Mouse (Mus musculus) bone marrow, adult 2 months (tissue): ENCODE results near the gene Smarce1. TPM values are rescaled to one million over a fixed set of nuclear protein-coding genes. Genes with fewer than 3 reads are reported as not detected.
"Not testable (repeated sequence)": the region's sequence is repeated elsewhere in the genome, so short reads cannot be mapped to it uniquely, and the experiment has no call there.

Experiments used
- H3K27ac ChIP-seq: fragments of 200-500 bp; 2 replicates; pipeline ENCODE4 v1.5.1; 2012; ENCODE audit warnings: low read depth, mild to moderate bottlenecking, control low read depth, inconsistent platforms, low read length; ENCODE audit not compliant: control insufficient read depth, poor library complexity, insufficient read depth
- H3K4me1 ChIP-seq: fragments of 200-500 bp; 2 replicates; pipeline ENCODE4 v1.6.1; 2011; ENCODE audit warnings: low read length; ENCODE audit not compliant: control insufficient read depth, insufficient read depth
- H3K4me3 ChIP-seq: fragments of 200-500 bp; replicated peaks from 2 replicates; pipeline ENCODE3; 2011; ENCODE audit warnings: mild to moderate bottlenecking, low read depth, low read length, control low read depth; ENCODE audit not compliant: control insufficient read depth
- CTCF ChIP-seq: fragments of 200-500 bp; IDR thresholded peaks from 2 replicates; pipeline ENCODE4 v1.5.1; 2011; ENCODE audit warnings: low read length, control low read depth; ENCODE audit not compliant: control insufficient read depth, insufficient read depth
- POLR2A ChIP-seq: fragments of 200-500 bp; IDR thresholded peaks from 2 replicates; pipeline ENCODE4 v1.6.1; 2011; ENCODE audit warnings: low read depth, mild to moderate bottlenecking, control low read depth, low read length, borderline replicate concordance; ENCODE audit not compliant: control insufficient read depth
- WGBS: fragments of 180-500 bp; shearing (Covaris S2); methylation state at CpG from one replicate; pipeline ENCODE4 v1.1.7; 2018; 5-methylcytosine and 5-hydroxymethylcytosine counted together
- polyA plus RNA-seq: library from polyadenylated mRNA; stranded (reverse); fragments of >200 nt; gene quantifications from 2 replicates; pipeline ENCODE4 v1.2.4, GENCODE M21; 2011; ENCODE audit warnings: low replicate concordance; ENCODE audit not compliant: missing spikeins, insufficient read depth, insufficient read length

Gene Smarce1
- polyA plus RNA-seq, 1 experiment, result 201 TPM

DNA sequence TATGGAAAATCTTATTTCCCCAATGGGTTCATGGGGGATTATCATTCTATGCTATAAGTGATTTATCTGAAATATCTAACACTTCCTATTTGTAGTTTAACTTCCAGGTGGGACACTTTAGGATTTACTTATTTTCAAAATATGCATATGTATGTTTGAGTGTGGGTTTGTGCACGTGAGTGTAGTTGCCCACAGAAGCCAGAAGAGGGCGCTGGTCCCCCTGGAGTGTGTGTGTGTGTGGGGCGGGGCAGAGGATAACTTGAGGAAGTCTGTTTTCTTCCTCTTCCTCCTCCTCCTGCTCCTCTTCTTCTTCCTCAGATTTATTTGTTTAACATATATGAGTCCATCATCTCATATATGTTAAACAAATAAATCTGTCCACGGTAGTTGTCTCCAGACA lies 25.4 kb upstream of the Smarce1 start:
- 75% methylated on average over 4 of the region's 4 CpGs for WGBS
- no peak for TF ChIP-seq POLR2A
- TF ChIP-seq CTCF, result peak; percentile 27; the same call in 1 of the 2 replicates
- Histone ChIP-seq H3K4me3 (no peak overlapping the region), H3K27ac (no peak overlapping the region), H3K4me1 (peaks cover 2% of the 10 kb centered on the region)

DNA sequence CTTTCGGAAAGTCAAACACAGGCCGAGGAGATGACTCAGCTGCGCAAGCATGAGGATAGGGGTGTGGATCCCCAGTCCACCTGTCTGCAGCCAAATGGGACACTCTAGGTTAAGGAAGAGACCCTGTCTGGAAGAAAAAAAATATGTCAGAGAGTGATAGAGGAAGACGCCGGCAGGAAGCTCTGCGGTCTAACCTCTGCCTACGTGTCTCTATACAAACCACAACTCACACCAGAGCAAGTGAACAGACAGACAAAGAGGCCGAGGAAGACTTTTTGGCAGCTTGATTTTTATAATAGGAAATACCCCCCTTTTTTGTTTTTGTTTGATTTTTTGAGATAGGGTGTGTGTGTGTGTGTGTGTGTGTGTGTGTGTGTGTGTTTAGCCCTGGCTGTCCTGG lies 24.5 kb upstream of the Smarce1 start:
- H3K27ac ChIP-seq, result no peak overlapping the region
- H3K4me3 ChIP-seq, result no peak overlapping the region
- H3K4me1 ChIP-seq, result peaks cover 2% of the 10 kb centered on the region
- no peak for TF ChIP-seq CTCF
- TF ChIP-seq POLR2A, result no peak
- WGBS, result 73% methylated on average over 8 of the region's 8 CpGs

DNA sequence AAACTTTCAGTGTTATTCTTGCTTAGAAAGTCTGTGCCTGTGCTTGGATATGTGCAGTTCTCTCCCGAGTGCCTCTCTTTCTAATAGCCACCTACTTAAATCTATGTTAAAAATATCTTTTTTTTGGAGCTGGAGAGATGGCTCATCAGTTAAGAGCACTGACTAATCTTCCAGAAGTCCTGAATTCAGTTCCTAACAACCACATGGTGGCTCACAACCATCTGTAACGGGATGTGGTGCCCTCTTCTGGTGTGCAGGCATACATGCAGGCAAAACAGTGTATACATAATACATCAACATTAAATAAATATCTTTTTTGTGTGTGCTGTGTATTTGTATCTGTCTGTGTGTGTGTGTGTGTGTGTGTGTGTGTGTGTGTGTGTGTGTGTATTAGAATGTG lies 23.1 kb upstream of the Smarce1 start:
- TF ChIP-seq CTCF, result no peak
- TF ChIP-seq POLR2A, result no peak
- Histone ChIP-seq H3K4me3 (no peak overlapping the region), H3K27ac (no peak overlapping the region), H3K4me1 (peaks cover 2% of the 10 kb centered on the region)
- WGBS, result 65% methylated on average over 2 of the region's 2 CpGs

DNA sequence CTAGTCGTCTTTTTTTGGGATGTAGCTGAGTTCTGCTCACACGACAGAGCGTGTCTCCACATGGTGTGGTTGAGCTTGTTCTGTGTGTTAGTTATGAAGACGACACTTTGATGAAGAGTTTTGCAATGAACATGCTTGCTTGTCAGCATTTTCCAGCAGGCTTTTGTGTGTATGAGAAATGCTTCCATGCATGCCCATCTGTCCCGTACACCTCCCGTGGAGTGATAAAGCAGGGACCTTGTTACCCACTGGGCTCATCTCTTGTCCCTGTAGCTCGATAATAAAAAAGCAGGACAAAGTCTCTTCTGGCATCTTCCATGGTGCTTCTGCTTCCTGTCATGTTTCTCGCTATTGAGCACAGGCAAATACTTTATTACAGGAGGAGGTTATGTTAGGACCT lies 21.9 kb upstream of the Smarce1 start:
- Histone ChIP-seq H3K4me3 (no peak overlapping the region), H3K27ac (no peak overlapping the region), H3K4me1 (peaks cover 2% of the 10 kb centered on the region)
- TF ChIP-seq POLR2A (no peak), CTCF (no peak)
- 56% methylated on average over 8 of the region's 8 CpGs for WGBS

DNA sequence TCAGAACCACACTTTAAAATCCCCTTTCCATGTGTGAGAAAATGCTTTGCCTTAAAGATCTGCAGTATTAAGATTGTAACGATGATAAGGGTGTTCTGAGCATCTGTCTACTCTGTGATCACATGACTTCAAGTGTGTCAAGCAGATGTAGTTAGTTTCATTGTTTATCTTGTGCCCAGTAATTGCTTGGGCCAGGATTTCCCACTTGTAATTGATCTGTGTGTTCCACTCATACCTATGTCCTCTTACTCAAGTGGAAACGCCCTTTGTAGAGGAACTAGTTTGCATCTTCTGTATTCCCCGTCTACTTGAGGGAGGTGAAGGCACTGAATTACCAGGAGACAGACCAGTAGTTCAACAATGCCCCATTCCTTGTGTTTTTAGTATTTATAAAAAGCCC lies 19.8 kb upstream of the Smarce1 start:
- WGBS, result 46% methylated on average over 3 of the region's 3 CpGs
- Histone ChIP-seq H3K4me3 (no peak overlapping the region), H3K27ac (no peak overlapping the region), H3K4me1 (peaks cover 2% of the 10 kb centered on the region)
- TF ChIP-seq POLR2A (no peak), CTCF (no peak)

DNA sequence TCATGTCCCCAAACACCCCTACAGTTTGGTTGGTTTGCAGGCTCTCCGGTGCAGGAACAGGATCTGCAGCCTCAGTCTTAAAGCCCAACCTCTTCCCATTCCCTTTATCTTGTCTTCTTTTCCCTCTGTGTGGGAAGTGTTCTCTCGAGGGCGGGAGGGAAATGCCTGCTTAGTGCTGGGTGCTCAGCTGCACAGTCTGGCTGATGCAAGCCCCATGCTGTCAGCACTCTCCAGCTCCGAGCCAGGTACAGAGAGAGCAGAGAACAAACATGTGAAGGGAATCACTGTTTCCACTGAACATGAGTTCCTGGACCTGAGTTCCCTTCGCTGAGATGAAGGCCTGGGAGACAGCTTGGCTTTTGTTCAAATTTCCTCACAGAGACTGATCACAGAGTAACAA lies 19.4 kb upstream of the Smarce1 start:
- WGBS, result 49% methylated on average over 5 of the region's 5 CpGs
- TF ChIP-seq POLR2A (no peak), CTCF (no peak)
- Histone ChIP-seq H3K4me1 (peaks cover 2% of the 10 kb centered on the region), H3K4me3 (no peak overlapping the region), H3K27ac (no peak overlapping the region)

DNA sequence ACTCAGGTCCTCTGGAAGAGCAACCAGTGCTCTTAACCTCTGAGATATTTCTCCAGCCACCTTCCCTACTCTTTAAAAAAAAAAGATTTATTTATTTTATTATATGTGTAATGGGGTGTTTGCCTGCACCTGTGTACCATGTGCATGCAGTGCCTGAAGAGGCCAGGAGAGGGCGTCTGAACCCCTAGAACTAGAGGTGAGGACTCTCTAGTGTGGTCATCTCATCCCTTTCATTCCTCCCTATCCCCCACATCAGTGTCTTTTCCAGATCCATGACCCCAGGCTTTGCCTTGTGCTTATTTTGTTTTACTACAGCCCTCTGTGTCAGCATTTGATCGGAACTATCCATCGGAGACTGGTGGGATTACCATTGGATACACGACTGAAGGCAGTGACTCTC lies 18.3 kb upstream of the Smarce1 start:
- H3K27ac ChIP-seq, result no peak overlapping the region
- no peak overlapping the region for H3K4me3 ChIP-seq
- no peaks in the 10 kb centered on the region for H3K4me1 ChIP-seq
- 65% methylated on average over 4 of the region's 4 CpGs for WGBS
- TF ChIP-seq POLR2A, result no peak
- TF ChIP-seq CTCF, result peak; percentile 33; the same call in 1 of the 2 replicates

DNA sequence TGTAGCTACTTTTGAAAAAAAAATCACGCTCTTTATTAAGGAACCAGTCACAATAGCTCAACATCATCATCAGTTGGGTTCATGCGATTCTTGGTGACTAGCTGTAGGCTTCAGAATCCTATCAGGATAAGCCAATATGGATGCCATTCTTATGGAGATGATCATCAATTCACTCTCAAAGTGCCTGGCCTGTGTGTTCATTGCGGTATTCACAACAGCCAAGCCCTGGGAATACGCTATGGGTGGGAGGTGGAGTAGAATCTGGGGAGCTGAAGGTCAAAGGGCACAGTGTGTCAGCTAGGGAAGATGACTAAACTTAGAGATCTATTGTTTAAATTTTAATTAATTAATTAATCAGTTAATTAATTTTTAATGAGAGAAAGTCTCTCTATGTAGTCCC lies 17.1 kb upstream of the Smarce1 start:
- H3K27ac ChIP-seq, result no peak overlapping the region
- WGBS, result 88% methylated on average over 4 of the region's 4 CpGs
- no peaks in the 10 kb centered on the region for H3K4me1 ChIP-seq
- H3K4me3 ChIP-seq, result no peak overlapping the region
- TF ChIP-seq POLR2A, result no peak
- no peak for TF ChIP-seq CTCF

DNA sequence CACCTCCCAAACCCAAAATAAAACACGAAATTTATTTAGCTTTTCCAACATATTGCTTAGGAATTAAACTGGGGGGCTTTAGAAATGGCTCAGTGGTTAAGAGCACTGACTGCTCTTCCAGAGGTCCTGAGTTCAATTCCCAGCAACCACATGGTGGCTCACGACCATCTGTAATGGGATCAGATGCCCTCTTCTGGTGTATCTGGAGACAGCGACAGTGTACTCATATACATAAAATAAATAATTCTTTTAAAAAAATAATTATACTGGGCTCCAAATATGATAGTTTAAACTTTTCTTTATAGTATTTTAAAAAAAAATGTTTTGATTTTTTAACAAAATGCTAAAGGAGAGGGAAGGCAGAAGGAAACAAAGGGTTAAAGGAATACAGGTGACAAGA lies 13.7 kb upstream of the Smarce1 start:
- WGBS, result 42% methylated on average over 3 of the region's 3 CpGs
- H3K4me3 ChIP-seq, H3K27ac ChIP-seq, H3K4me1 ChIP-seq: not testable (repeated sequence)
